Mouse (Mus musculus): ENCODE measurements around the gene Cdc14a. TPM values are rescaled to one million over a fixed set of nuclear protein-coding genes. Genes with fewer than 3 reads are reported as not detected.

The Cdc14a gene
- total and polyA plus RNA-seq, 3 experiments, result 2.6 to 5.9 TPM; not detected in 1

- Histone ChIP-seq H3K4me3 (ENCODE audit: control insufficient read depth in 1 of 2, insufficient read depth in 1 of 2, low read depth in 2 of 2, low read length in 2 of 2) (no peak overlapping the region), H3K9ac (ENCODE audit: control insufficient read depth, low read depth, low read length, poor library complexity, severe bottlenecking) (no peak overlapping the region), H3K36me3 (ENCODE audit: control insufficient read depth in 1 of 2, insufficient read depth in 2 of 2, low read length in 2 of 2) (no peaks in the 10 kb centered on the region), H3K27ac (ENCODE audit: control insufficient read depth, low read depth, low read length) (no peak overlapping the region), H3K9me3 (replicated peaks; ENCODE audit: insufficient read depth, low read length) (no peaks in the 10 kb centered on the region), H3K27me3 (ENCODE audit: control insufficient read depth in 1 of 2, insufficient read depth in 2 of 2, low read length in 2 of 2) (no peaks in the 10 kb centered on the region), H3K79me2 (ENCODE audit: control insufficient read depth, insufficient read depth, low read length, poor library complexity) (no peaks in the 10 kb centered on the region), H3K4me1 (ENCODE audit: control insufficient read depth in 1 of 2, insufficient read depth in 2 of 2, low read length in 2 of 2) (0 out of 4 replicates have a peak, but pooled peaks cover 0 to 2% of the 10 kb centered on the region in 2 experiments)
- no peak for TF ChIP-seq UBTF (IDR thresholded peaks at IDR 0.05; ENCODE audit: borderline replicate concordance, insufficient read depth, low read depth, low read length)
- no peak for TF ChIP-seq NELFE (IDR thresholded peaks at IDR 0.05; ENCODE audit: low read depth, low read length)
- TF ChIP-seq NRF1 (IDR thresholded peaks at IDR 0.05; ENCODE audit: insufficient read depth, low read depth, low read length, poor library complexity, severe bottlenecking), result no peak
- TF ChIP-seq SMC3 (IDR thresholded peaks at IDR 0.05; ENCODE audit: low read depth, low read length), result no peak
- TF ChIP-seq RAD21 (IDR thresholded peaks at IDR 0.05; ENCODE audit: low read depth, low read length), result no peak
- DNase-seq (ENCODE audit: low read depth, low spot score), result no peak
Observed at GRCm38 (mm10) chr3:116329976-116330375, 93.9 kb downstream of the Cdc14a start.

DNA sequence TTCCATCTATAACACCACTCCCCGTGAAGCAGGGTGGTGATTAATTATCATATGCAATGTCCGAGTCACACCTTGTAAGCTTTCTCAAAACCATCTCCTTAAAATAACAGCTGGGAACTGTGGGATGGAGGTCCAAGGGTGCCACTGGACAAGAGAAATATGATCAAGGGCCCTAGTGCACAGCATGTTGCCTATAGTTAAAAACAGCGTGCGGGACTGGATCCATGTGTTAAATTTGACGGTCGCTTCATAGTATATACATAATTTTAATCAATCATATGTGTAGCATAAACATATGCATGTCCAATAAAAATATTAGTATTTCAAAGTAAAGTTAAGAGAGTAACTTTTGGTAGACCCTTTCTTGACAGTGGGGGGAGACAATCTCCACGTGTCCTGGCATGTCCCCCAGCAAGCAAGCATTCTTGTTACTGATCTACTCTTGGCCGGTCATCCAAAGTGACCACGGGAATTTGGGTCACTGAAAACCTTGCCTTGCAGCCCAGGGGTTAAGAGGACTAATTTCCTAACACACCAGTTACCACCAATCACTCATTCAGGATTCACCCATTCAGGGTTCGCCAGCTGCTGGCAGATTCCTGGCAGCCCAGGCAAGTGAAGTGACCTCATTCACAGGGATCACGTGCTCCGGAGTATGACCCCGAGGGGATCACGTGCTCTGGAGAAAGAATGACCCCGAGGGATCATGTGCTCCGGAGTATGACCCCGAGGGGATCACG lies 94.6 kb downstream of the Cdc14a start:
- no peak overlapping the region for H3K4me3 ChIP-seq (ENCODE audit: control insufficient read depth in 1 of 2, insufficient read depth in 1 of 2, low read depth in 2 of 2, low read length in 2 of 2)
- no peak overlapping the region for H3K9ac ChIP-seq (ENCODE audit: control insufficient read depth, low read depth, low read length, poor library complexity, severe bottlenecking)
- H3K9me3 ChIP-seq (replicated peaks; ENCODE audit: insufficient read depth, low read length), result no peaks in the 10 kb centered on the region
- no peak overlapping the region for H3K27ac ChIP-seq (ENCODE audit: control insufficient read depth, low read depth, low read length)
- H3K36me3 ChIP-seq (ENCODE audit: control insufficient read depth in 1 of 2, insufficient read depth in 2 of 2, low read length in 2 of 2), result no peaks in the 10 kb centered on the region
- DNase-seq (ENCODE audit: low read depth, low spot score), result no peak
- no peaks in the 10 kb centered on the region for H3K27me3 ChIP-seq (ENCODE audit: control insufficient read depth in 1 of 2, insufficient read depth in 2 of 2, low read length in 2 of 2)
- H3K4me1 ChIP-seq (ENCODE audit: control insufficient read depth in 1 of 2, insufficient read depth in 2 of 2, low read length in 2 of 2), result 0 out of 4 replicates have a peak, but pooled peaks cover 0 to 2% of the 10 kb centered on the region in 2 experiments
- no peak for TF ChIP-seq MEF2A (IDR thresholded peaks at IDR 0.05; ENCODE audit: extremely low read depth, insufficient replicate concordance, low read depth, low read length, poor library complexity, severe bottlenecking)
- no peak for TF ChIP-seq HCFC1 (IDR thresholded peaks at IDR 0.05; ENCODE audit: low read depth, low read length)
- no peak for TF ChIP-seq POLR2A (IDR thresholded peaks at IDR 0.05; ENCODE audit: control insufficient read depth in 1 of 2, insufficient read depth in 1 of 2, low read depth in 1 of 2, low read length in 2 of 2, poor library complexity in 1 of 2)
- no peak for TF ChIP-seq USF2 (IDR thresholded peaks at IDR 0.05; ENCODE audit: borderline replicate concordance in 1 of 2, insufficient read depth in 1 of 2, low read depth in 1 of 2, low read length in 2 of 2)
- TF ChIP-seq EP300 (IDR thresholded peaks at IDR 0.05; ENCODE audit: low read depth in 1 of 2, low read length in 2 of 2), result no peak
- TF ChIP-seq ZC3H11A (IDR thresholded peaks at IDR 0.05; ENCODE audit: low read depth, low read length), result no peak
- TF ChIP-seq CTCF (IDR thresholded peaks at IDR 0.05 in 2 of 3, conservative IDR thresholded peaks at IDR 0.05 in 1 of 3; ENCODE audit: control insufficient read depth in 1 of 3, insufficient read depth in 1 of 3, low read depth in 2 of 3, low read length in 3 of 3, poor library complexity in 1 of 3, severe bottlenecking in 1 of 3), result no peak
- no peak for TF ChIP-seq MYC (IDR thresholded peaks at IDR 0.05; ENCODE audit: low read depth, low read length)
- TF ChIP-seq MAX (IDR thresholded peaks at IDR 0.05; ENCODE audit: low read length), result no peak
- TF ChIP-seq ZKSCAN1 (IDR thresholded peaks at IDR 0.05; ENCODE audit: low read depth, low read length), result no peak
- TF ChIP-seq ZNF384 (IDR thresholded peaks at IDR 0.05; ENCODE audit: low read depth, low read length), result no peak
- no peak for TF ChIP-seq TBP (IDR thresholded peaks at IDR 0.05; ENCODE audit: low read depth, low read length)
- no peak for TF ChIP-seq CHD1 (IDR thresholded peaks at IDR 0.05; ENCODE audit: low read depth, low read length)
- TF ChIP-seq E2F4 (IDR thresholded peaks at IDR 0.05; ENCODE audit: borderline replicate concordance, low read depth, low read length), result no peak
- TF ChIP-seq UBTF (IDR thresholded peaks at IDR 0.05; ENCODE audit: borderline replicate concordance, insufficient read depth, low read depth, low read length), result no peak
- H3K79me2 ChIP-seq (ENCODE audit: control insufficient read depth, insufficient read depth, low read length, poor library complexity), result no peaks in the 10 kb centered on the region
